Mouse (Mus musculus): ENCODE results near the gene Arid1b.

DNA sequence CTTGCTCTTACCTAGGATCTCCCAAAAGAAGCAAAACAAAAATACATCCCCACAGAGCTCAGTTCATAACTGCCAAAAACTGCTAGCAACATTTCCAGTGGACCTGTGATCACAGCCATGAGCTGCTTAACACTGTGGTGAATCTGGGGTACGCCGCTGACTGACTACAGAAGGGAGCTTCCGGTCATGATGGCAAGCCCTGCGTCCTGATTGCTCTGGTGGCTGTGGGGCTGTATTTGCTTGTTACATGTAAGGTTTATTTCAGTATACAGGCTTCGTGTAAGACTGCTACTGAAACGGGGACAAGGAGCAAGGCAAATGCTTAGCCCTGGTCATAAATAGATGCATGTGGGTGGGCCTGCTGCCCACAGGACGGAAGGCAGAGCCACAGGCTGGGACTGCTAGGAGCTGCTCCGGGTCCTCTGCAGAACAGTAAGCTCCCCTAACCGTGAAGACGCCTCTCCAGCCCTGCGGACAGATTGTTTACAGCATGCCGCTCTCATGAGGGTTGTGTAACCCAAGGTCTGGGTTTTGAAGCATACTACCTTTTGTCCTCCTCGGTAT is 291.8 kb downstream of the Arid1b start:
- TF ChIP-seq CTCF (IDR thresholded peaks at IDR 0.05; ENCODE audit: low read depth, low read length) = no peak
- no peak for TF ChIP-seq GATA1 (IDR thresholded peaks at IDR 0.05; ENCODE audit: borderline replicate concordance, low read length)
- no peak for TF ChIP-seq GATA2 (IDR thresholded peaks at IDR 0.05; ENCODE audit: borderline replicate concordance, low read depth, low read length)
